In the genomic region with DNA sequence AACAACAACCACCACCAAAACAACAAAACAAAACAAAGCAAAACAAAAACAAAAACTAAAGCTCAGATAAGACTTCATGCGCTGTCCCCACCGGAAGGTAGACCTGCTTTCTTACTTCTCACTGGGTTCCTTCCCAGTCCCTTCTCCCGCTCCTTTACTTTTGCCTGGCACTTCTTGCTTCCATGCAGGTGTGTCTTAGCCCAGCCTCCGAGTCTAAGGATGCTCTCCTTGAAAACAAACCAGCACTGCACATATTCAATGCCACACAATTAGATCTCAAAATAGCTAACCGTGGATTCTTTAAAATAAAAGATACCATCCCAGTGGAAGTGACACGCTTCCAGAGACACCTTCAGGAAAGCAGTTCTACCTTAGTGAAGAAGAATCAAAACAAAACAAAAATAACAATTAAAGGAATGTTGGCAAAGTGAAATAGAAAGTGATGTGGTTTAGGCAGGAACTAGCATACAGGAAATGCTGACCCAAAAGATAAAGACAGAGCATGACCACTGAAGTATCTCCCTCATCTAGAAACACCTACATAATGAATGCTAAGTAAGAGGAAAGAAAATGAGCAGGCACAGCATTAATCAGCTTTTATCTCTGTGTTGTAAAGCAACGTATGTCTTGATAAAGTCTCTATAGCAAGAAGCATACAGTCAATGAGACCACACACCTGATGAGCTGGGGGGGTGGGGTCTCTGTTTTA, we compare ENCODE assay signal across 18 mouse cellular contexts.
"Had no signal": no experiment of that assay in that cellular context is flagged by ENCODE, and none has a peak within 500 bp of the region (broad histone marks: within the 10 kb centered on the region; RNA-seq: fewer than 3 reads in every experiment).

No protein-coding gene starts in this region.

- H3K27ac ChIP-seq: kidney, postnatal 0 days; layer of hippocampus, adult 2 months; limb, embryonic 10.5 days; limb, embryonic 13.5 days; liver, embryonic 12.5 days; liver, embryonic 15.5 days; lung, embryonic 15.5 days; midbrain, embryonic 13.5 days; stomach, embryonic 15.5 days had no signal

- H3K4me1 ChIP-seq: limb, embryonic 13.5 days; liver, embryonic 12.5 days; liver, embryonic 15.5 days; lung, embryonic 15.5 days; stomach, embryonic 15.5 days had no signal

- H3K27me3 ChIP-seq: limb, embryonic 13.5 days; liver, embryonic 12.5 days; liver, embryonic 15.5 days; lung, embryonic 15.5 days; midbrain, embryonic 13.5 days; stomach, embryonic 15.5 days had no signal

- ATAC-seq: liver, embryonic 12.5 days; midbrain, embryonic 13.5 days had no signal

- H3K9me3 ChIP-seq: limb, embryonic 10.5 days; limb, embryonic 13.5 days; liver, embryonic 12.5 days; liver, embryonic 15.5 days; lung, embryonic 15.5 days; midbrain, embryonic 13.5 days; stomach, embryonic 15.5 days had no signal

- H3K9ac ChIP-seq: limb, embryonic 13.5 days; liver, embryonic 12.5 days; liver, embryonic 15.5 days; lung, embryonic 15.5 days; midbrain, embryonic 13.5 days; stomach, embryonic 15.5 days had no signal

- H3K36me3 ChIP-seq: limb, embryonic 10.5 days; limb, embryonic 13.5 days; liver, embryonic 12.5 days; liver, embryonic 15.5 days; lung, embryonic 15.5 days; midbrain, embryonic 13.5 days; stomach, embryonic 15.5 days had no signal

- H3K4me2 ChIP-seq: limb, embryonic 13.5 days; liver, embryonic 12.5 days; liver, embryonic 15.5 days; lung, embryonic 15.5 days; midbrain, embryonic 13.5 days; stomach, embryonic 15.5 days had no signal

- DNase-seq: kidney, postnatal 25 days; layer of hippocampus, adult 9-11 months; liver; lung, adult 18-20 months; lung, postnatal 10 days; lung, postnatal 36 days; right cerebral cortex, postnatal 25 days; spleen, adult 18-20 months; thymus, postnatal 25 days had no signal

- H3K4me3 ChIP-seq: layer of hippocampus, adult 2 months; limb, embryonic 10.5 days; limb, embryonic 13.5 days; liver, embryonic 12.5 days; liver, embryonic 15.5 days; lung, embryonic 15.5 days; midbrain, embryonic 13.5 days; stomach, embryonic 15.5 days had no signal
